Mouse (Mus musculus): ENCODE measurements around the gene Slc12a4.

The Slc12a4 gene

DNA sequence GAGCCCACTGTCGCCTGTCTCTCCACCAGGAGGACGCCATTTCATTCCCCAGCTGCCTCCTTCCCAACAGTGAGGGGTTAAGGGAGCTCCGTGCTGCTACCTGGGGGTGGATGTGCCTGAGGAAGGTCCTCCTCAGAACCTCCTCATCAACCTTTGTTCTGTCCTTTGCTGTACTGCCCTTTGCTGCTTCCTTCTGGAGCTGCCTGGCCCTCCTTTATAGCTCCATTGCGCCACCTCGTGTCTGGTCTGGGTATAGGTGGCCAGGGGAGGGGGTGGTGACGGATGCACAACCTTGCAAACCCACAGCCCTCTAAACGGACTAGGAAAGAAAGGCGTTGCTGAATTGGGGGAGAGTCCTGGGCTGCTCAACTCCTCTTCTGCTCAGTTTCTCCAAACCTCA is 35.3 kb downstream of the Slc12a4 start:
- peak; percentile 84 to 90 for DNase-seq

DNA sequence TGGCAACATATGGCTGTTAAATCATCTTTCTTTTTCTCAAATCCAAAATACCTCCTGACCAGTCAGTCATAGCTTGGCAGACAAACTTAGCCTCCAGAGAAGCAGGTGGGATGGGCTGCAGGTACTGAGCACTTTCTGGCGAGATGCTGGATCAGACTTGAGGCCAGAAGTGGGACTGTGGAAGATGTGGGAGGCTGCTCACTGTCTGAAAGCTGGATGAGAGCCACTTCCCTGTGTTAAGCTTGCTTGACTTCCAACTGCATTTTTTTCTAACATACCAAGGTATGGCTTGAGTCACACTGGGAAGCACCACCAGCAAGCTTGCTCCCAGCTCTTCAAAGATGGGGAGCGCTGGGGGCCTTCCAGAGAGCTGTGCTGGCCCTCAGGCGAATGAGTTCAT is 40.8 kb downstream of the Slc12a4 start:
- DNase-seq: no peak

- DNase-seq: no peak
Measured at GRCm38 (mm10) chr8:105919390-105919789, 46.5 kb downstream of the Slc12a4 start.

DNA sequence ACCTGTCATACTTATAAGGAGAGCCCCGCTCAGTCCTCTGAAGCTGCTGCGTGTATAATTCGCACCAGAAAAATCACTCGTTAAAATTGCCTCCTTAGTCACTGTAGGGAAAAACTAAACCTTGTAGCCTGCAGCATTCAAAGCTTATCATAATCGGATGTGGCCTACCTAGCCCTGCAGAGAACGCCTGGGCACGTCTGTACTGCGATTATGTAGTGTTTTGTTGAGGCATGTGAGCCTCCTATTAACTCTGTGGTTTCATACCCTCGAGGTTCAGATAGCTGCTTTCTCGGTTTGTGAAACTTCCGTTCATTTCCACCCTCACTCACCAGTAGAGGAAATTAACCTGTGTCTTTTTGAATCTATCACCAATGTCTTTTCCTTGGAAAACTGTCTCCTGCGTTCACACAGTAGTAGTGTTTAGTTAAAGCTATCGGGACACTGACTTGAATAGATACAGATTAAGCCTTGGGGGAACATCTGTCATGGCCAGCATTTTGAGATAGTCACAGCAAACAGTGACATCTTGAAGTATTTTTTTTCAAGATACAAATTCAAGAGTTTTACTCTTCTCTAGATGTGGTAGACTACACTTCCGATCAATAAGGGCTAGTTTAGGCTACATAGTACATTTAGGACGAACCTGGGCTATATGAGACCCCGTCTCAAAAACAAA is 64.8 kb downstream of the Slc12a4 start:
- DNase-seq: no peak

GRCm38 (mm10) chr8:105900180-105900940 is 65.5 kb downstream of the Slc12a4 start, which contains the start of gene Pskh1:
Pskh1 (plus strand) TSS chr8:105900441.
- peak; percentile 90 to 93 for DNase-seq

DNA sequence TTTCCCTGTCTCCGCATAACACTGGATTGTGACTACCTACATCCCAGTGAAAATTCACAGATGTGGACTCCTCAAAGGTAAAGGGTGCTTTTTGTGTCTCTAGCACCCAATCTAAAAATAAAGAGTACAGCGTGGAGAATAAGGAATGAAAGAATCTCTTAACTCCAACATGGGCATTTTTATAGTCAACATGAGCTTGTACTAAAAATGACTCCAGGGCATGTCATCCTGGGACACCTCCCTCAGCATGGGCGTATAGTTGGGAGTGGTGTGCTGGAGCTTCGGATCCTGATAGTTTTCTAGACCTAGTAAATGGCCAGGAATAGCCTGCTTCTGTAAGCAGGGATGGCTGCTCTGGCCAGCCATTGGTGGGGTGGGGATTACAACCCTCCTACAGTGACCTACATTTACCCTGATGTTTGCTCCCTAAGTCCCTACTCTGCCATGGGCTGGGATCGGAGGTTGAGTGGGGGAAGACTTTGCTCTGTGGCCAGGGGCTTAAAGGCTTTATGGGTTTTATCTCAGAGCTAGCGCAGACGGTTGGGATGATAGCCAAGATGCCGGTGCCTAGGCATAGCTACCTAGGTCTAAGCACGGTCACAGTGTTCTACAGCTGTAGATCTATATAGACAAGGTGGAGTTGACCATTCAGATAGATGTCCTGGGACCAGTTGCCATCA is 68.0 kb downstream of the Slc12a4 start:
- DNase-seq: no peak

All from thymus, postnatal 36 days (tissue).